Mouse (Mus musculus): Measurements from ENCODE around the gene Id4.

Gene Id4

GRCm38 (mm10) chr13:48260690-48261278, at the start of gene Id4:
Gene Id4, plus strand, starts transcription at chr13:48261228.
- ChIA-PET CTCF (interaction anchor here in 3 of 4 experiments (0.5 to 1.2 kb wide), 9 partner anchors 8 to 900 kb away, joined by 3 to 7 read pairs (median 3); no protein-coding TSS in a partner anchor), POLR2A (interaction anchor here (0.6 to 3.8 kb wide), 70 partner anchors 8 to 921 kb away, joined by 3 to 57 read pairs (median 4); partner anchors contain the start of genes A830005F24Rik (in 1 of the 4) and Zfp169 (in 1 of the 4))

DNA sequence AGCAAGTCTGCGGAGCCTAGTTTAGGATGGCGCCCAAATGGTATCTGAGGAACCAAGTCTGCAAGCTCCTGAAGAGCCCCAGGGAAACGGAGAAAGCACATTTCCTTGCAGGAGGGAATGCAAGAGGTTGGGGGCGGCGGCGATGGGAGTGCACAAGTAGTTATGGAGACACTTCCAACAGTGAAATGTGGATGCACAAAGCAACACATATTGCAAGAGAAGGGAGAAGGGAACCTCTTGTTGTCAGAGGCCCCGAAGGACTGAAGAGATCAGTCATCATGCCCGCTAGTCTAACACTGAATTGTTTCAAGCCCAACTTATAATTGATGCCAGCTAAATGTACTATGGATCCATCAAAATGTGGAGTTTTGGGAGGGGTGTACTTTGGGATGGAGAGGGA, 33.9 kb upstream of the Id4 start:
- CTCF ChIA-PET, result interaction anchor here in 3 of 4 experiments (0.6 to 1.6 kb wide), 5 partner anchors 10 to 81 kb away, joined by 3 to 12 read pairs (median 3); partner anchors contain the start of gene Id4 (in 1 of the 3)

GRCm38 (mm10) chr13:48227712-48228111, 33.3 kb upstream of the Id4 start:
- ChIA-PET POLR2A (interaction anchor here (0.7 to 2.1 kb wide), 11 partner anchors 10 to 69 kb away, joined by 3 to 21 read pairs (median 5); partner anchors contain the start of gene Id4 (in 4 of the 4)), CTCF (interaction anchor here (0.6 to 1.6 kb wide), 6 partner anchors 10 to 670 kb away, joined by 3 to 12 read pairs (median 4); partner anchors contain the start of gene Id4 (in 1 of the 4))

More for the DNA sequence above, 33.9 kb upstream of the Id4 start:
- POLR2A ChIA-PET, result interaction anchor here in 3 of 4 experiments (0.6 to 2.1 kb wide), 10 partner anchors 10 to 121 kb away, joined by 3 to 21 read pairs (median 5); partner anchors contain the start of gene Id4 (in 3 of the 3)

DNA sequence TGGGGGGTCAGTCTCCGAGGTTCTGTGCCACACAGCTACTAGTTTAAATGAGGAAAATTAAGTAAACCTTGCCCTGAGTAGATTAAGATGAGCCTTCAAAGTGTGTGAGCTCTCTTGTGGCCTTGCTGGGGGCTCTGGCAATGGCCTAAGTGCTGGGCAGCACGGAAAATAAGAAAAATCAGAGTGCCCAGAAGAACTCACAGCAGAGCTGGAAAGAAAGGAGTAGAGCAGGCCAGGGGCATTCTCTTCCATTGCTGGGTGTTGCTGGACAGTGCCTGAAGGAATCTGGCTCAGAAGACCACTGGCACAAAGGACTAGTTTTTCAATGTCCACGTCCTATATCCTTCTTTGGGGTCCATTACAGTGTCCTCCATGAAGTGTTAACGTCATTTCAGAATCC, 32.9 kb upstream of the Id4 start:
- ChIA-PET POLR2A (interaction anchor here (0.7 to 2.1 kb wide), 12 partner anchors 9 to 106 kb away, joined by 3 to 21 read pairs (median 5); partner anchors contain the start of gene Id4 (in 4 of the 4)), CTCF (interaction anchor here (0.6 to 1.6 kb wide), 6 partner anchors 9 to 670 kb away, joined by 3 to 12 read pairs (median 4); partner anchors contain the start of gene Id4 (in 1 of the 4))

DNA sequence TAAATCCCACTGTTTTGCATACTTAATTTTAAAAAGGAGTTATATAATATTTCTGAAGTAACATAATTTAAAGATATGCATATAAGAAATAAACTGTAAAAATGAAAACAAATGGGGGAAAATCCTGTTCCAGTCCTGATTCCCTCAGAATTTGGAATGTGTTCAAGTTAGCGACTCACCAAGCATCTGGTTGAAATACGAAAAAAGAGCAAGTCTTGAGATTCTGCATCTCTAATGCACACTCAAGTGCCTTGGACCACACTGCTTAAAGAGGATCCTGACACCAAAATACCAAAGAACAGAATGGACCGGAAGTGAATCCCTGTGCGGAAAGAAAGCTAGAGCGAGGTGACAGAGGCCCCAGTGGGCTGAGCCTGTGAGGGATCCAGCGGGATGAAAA, 30.0 kb upstream of the Id4 start:
- POLR2A ChIA-PET, result interaction anchor here in 3 of 4 experiments (0.7 to 1.6 kb wide), 6 partner anchors 14 to 151 kb away, joined by 3 to 4 read pairs (median 3); partner anchors contain the start of gene Id4 (in 1 of the 3)
- CTCF ChIA-PET, result interaction anchor here in 1 of 4 experiments (0.6 kb wide), 1 partner anchor 711 kb away, joined by 3 read pairs; no protein-coding TSS in a partner anchor

DNA sequence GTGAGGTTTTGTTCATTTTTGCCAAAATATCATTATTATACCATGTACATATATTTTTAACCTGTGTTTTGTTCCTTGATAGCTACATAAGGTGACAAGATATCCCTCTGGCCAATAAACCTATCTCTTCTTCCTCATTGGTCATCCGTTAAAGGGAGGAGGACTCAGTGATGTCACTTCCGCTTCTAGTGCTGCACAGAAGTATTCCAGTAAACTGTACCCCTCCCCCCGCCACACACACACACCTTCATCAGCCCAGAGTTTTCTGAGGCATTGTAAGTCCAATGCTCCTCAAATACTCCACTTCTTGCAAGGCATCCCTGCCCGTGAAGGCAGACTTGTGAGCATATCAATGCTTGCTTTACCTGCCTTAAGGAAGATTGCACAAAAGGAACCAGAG, 24.6 kb upstream of the Id4 start:
- CTCF ChIA-PET, result interaction anchor here in 3 of 4 experiments (0.5 to 1.7 kb wide), 3 partner anchors 9 to 116 kb away, joined by 4 to 12 read pairs (median 6); no protein-coding TSS in a partner anchor
- POLR2A ChIA-PET, result interaction anchor here in 3 of 4 experiments (0.5 to 5.4 kb wide), 6 partner anchors 9 to 52 kb away, joined by 3 to 33 read pairs (median 4); partner anchors contain the start of gene Id4 (in 2 of the 3)

- ChIA-PET CTCF (interaction anchor here (0.5 to 1.7 kb wide), 17 partner anchors 9 to 1209 kb away, joined by 3 to 12 read pairs (median 4); no protein-coding TSS in a partner anchor), POLR2A (interaction anchor here (0.5 to 5.4 kb wide), 13 partner anchors 8 to 309 kb away, joined by 3 to 33 read pairs (median 4); partner anchors contain the start of gene Id4 (in 2 of the 4))
Measured at GRCm38 (mm10) chr13:48236865-48237264, 24.2 kb upstream of the Id4 start.

- POLR2A ChIA-PET, result interaction anchor here in 3 of 4 experiments (0.6 to 5.4 kb wide), 12 partner anchors 8 to 308 kb away, joined by 3 to 33 read pairs (median 4); partner anchors contain the start of gene Id4 (in 2 of the 3)
- CTCF ChIA-PET, result interaction anchor here (0.6 to 1.7 kb wide), 18 partner anchors 10 to 1209 kb away, joined by 3 to 12 read pairs (median 4); no protein-coding TSS in a partner anchor
Measured at GRCm38 (mm10) chr13:48237516-48237915, 23.5 kb upstream of the Id4 start.

DNA sequence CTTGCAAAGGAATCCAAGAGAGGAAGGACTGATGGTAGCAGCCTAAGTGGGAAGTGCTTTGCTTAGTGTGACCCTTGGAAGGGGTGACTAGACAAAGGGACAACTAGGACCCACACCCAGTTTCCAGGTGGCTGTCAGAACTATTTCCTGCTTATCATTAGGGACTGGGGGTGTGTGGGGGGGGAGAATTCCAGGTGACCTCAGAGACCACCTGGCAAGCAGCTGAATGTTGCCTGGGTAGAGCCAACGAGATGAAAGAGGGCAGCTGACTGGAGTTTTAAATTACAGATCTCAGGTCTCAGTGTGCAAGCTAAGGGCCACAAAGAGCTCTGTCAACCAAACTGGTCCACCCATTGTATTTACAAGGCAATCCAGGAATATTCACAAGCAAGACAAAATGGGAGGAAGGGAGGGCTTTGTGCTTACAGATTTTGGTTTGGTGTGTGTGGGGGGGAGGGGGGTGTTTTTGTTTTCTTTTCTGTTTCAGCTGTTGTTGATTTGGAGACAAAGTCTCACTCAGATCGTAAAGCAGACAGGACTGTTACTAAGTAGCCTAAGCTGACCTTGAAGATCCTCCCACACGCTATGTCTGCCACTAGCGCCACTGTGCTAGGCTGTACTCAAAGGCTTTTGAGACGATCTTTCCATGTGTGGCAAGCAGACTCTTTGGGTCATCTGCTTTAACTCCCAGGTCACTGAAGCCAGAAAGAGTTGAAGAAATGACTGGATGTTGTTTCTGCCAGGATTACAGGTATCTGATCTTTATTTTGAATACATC, 15.6 kb upstream of the Id4 start:
- POLR2A ChIA-PET, result interaction anchor here (0.6 to 2.4 kb wide), 32 partner anchors 8 to 1418 kb away, joined by 3 to 57 read pairs (median 4); partner anchors contain the start of gene Id4 (in 4 of the 4)

DNA sequence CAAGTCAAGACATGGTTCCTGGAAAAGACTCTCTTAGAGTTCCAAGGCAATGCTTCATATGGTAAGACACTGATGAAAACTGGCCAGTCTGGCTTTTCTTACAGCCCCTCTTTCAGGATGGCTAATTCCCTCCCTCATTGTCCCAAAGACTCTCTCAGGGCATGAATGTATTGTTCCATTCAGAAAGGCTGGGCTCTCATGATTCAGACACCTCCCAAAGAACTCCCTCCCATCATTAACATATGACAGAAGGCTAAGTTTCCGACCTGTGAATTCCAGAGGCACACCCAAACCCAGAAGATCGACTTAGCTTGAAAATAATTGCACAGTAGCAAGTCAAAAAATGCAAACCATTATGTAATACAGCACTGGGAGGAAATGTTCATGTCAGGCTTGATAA, 8.5 kb upstream of the Id4 start:
- ChIA-PET POLR2A (interaction anchor here in 3 of 4 experiments (1.0 to 3.6 kb wide), 4 partner anchors 8 to 294 kb away, joined by 3 to 35 read pairs (median 23); partner anchors contain the start of gene Id4 (in 3 of the 3)), CTCF (interaction anchor here in 1 of 4 experiments (0.7 kb wide), 1 partner anchor 46 kb away, joined by 8 read pairs; no protein-coding TSS in a partner anchor)

More for the DNA sequence above, 15.6 kb upstream of the Id4 start:
- CTCF ChIA-PET, result interaction anchor here in 2 of 4 experiments (0.7 to 1.2 kb wide), 4 partner anchors 15 to 603 kb away, joined by 4 to 7 read pairs (median 5); partner anchors contain the start of gene Id4 (in 2 of the 2)

- ChIA-PET CTCF (no interaction called here), POLR2A (no interaction called here)
Measured at GRCm38 (mm10) chr13:48255026-48255425, 6.0 kb upstream of the Id4 start.

DNA sequence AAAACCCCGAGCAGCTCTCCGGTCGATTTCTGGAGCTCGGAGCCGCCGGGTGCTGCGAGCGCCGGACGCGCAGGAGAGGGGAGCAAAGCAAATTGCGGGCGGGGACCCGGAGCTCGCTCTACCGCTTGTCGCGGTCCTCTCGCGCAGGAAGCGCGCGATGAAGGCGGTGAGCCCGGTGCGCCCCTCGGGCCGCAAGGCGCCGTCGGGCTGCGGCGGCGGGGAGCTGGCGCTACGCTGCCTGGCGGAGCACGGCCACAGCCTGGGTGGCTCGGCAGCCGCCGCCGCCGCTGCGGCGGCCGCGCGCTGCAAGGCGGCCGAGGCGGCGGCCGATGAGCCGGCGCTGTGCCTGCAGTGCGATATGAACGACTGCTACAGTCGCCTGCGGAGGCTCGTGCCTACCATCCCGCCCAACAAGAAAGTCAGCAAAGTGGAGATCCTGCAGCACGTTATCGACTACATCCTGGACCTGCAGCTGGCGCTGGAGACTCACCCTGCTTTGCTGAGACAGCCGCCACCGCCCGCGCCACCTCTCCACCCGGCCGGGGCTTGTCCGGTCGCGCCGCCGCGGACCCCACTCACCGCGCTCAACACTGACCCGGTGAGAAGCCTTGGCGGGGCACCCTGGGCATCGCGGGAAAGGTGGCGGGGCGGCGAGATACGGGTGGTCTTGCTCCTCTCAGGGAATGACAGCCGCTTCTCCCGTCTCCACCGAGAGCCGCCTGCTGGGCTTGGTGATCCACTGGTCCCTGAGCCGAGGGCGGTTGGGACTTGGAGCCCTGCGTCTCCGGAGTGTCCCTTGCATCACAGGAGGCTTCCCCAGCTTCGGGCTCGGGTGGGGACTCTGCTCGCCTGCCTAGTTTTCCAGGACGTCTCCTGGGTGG, 553 bp downstream of the Id4 start:
- POLR2A ChIA-PET, result interaction anchor here (0.6 to 3.8 kb wide), 73 partner anchors 8 to 920 kb away, joined by 3 to 57 read pairs (median 4); partner anchors contain the start of genes A830005F24Rik (in 1 of the 4) and Zfp169 (in 1 of the 4)
- CTCF ChIA-PET, result interaction anchor here in 3 of 4 experiments (0.6 to 1.2 kb wide), 8 partner anchors 8 to 901 kb away, joined by 3 to 7 read pairs (median 4); no protein-coding TSS in a partner anchor

GRCm38 (mm10) chr13:48262451-48262969, 1.5 kb downstream of the Id4 start:
- ChIA-PET POLR2A (interaction anchor here (0.6 to 3.8 kb wide), 20 partner anchors 9 to 613 kb away, joined by 3 to 57 read pairs (median 5); no protein-coding TSS in a partner anchor), CTCF (interaction anchor here in 1 of 4 experiments (1.0 kb wide), 1 partner anchor 17 kb away, joined by 4 read pairs; no protein-coding TSS in a partner anchor)

- CTCF ChIA-PET, result interaction anchor here in 1 of 4 experiments (0.6 kb wide), 1 partner anchor 154 kb away, joined by 4 read pairs; no protein-coding TSS in a partner anchor
- POLR2A ChIA-PET, result no interaction called here
Measured at GRCm38 (mm10) chr13:48265029-48265428, 4.0 kb downstream of the Id4 start.

DNA sequence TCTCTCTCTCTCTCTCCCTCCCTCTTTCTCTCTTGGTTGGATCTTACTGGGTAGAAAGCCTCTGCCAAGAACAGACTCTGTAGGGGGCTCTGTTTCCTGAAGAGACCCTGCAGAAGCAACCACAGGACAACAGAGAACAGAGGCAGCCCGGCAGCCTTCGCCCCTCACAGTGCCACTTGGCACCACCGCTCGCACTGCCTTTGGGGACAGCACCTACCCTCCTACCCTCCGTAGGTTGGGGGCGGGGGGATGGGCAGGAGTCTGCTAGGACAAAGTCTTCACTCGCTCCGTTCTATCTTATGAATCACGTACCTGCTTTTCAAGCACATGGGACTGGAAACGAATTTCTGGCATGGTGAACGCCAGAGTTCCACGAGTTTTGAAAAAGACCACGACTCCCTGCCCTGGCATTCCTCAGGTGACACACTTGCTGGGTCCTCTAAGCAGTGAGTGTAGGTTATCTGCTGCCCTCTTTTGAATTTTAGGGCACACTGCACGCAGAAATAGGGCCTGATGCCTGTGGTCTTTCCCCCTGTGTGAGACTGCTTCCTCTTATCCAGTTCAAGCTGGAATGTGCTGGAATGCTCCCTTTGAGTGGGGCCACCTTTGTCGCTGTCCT, 12.5 kb downstream of the Id4 start:
- ChIA-PET CTCF (interaction anchor here in 2 of 4 experiments (0.6 to 1.0 kb wide), 3 partner anchors 32 to 265 kb away, joined by 3 to 4 read pairs (median 3); no protein-coding TSS in a partner anchor), POLR2A (interaction anchor here in 3 of 4 experiments (0.6 to 1.0 kb wide), 3 partner anchors 12 to 1055 kb away, joined by 3 to 8 read pairs (median 3); partner anchors contain the start of gene Id4 (in 1 of the 3))

DNA sequence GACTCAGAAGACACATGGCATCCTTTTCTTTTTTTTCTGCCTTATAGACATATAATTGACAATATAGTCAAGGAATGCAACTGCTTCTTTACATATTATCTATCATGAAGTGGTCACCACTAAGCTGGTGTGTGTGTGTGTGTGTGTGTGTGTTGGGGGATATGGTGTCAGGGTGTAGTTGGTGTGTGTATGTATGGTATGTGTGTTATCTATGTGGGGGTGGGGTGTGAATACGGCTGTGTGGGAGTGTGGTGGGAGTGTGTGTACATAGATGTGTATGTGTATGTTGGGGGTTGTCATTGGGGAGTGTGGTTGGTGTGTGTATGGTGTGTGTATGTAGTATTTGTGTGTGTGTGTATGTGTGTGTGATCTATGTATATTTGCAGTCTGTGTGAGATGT, 13.1 kb downstream of the Id4 start:
- CTCF ChIA-PET, result interaction anchor here in 2 of 4 experiments (0.6 to 1.0 kb wide), 3 partner anchors 32 to 266 kb away, joined by 3 to 4 read pairs (median 3); no protein-coding TSS in a partner anchor
- POLR2A ChIA-PET, result interaction anchor here in 3 of 4 experiments (0.6 to 1.0 kb wide), 3 partner anchors 13 to 1054 kb away, joined by 3 to 8 read pairs (median 3); partner anchors contain the start of gene Id4 (in 1 of the 3)

Measured in embryonic stem cell, embryonic (primary cell).